Mouse (Mus musculus) E14TG2a.4 (cell line): ENCODE results near the gene S100z.

Source experiments
- H3K27me3 ChIP-seq: 2 replicates; pipeline ENCODE4 v1.6.1; 2014; ENCODE audit warnings: low read length, control low read depth; ENCODE audit not compliant: insufficient read depth
- H3K36me3 ChIP-seq: 2 replicates; pipeline ENCODE4 v1.6.1; 2014; ENCODE audit warnings: low read length, control low read depth; ENCODE audit not compliant: insufficient read depth
- H3K4me1 ChIP-seq: replicated peaks from 2 replicates; pipeline ENCODE4 v1.6.1; 2014; ENCODE audit warnings: low read depth, low read length, control low read depth
- H3K4me3 ChIP-seq: replicated peaks from 2 replicates; pipeline ENCODE4 v1.5.1; 2014; ENCODE audit warnings: mild to moderate bottlenecking, low read length
- H3K9me3 ChIP-seq: 2 replicates; pipeline ENCODE4 v1.6.1; 2014; ENCODE audit warnings: low read length, control low read depth
- CTCF ChIP-seq: conservative IDR thresholded peaks from 2 replicates; pipeline ENCODE4 v1.5.1; 2014; ENCODE audit warnings: low read length
- NANOG ChIP-seq: IDR thresholded peaks from 2 replicates; pipeline ENCODE4 v1.6.1; 2014; ENCODE audit warnings: borderline replicate concordance, low read length, mixed read lengths
- POU5F1 ChIP-seq: IDR thresholded peaks from 2 replicates; pipeline ENCODE4 v1.6.1; 2014; ENCODE audit warnings: low read length, borderline replicate concordance

The S100z gene

GRCm38 (mm10) chr13:95439569-95439968, 39.0 kb downstream of the S100z start:
- H3K36me3 ChIP-seq: no peaks in the 10 kb centered on the region
- peaks cover 25% of the 10 kb centered on the region for H3K27me3 ChIP-seq
- no peak for TF ChIP-seq NANOG
- no peak for TF ChIP-seq CTCF
- TF ChIP-seq POU5F1: no peak
- no peaks in the 10 kb centered on the region for H3K9me3 ChIP-seq
- no peak overlapping the region for H3K4me3 ChIP-seq
- peaks cover 16% of the 10 kb centered on the region for H3K4me1 ChIP-seq

GRCm38 (mm10) chr13:95431760-95432159, 46.8 kb downstream of the S100z start:
- no peaks in the 10 kb centered on the region for H3K4me1 ChIP-seq
- 0 out of 2 replicates have a peak, but pooled peaks cover 2% of the 10 kb centered on the region for H3K27me3 ChIP-seq
- H3K9me3 ChIP-seq: 0 out of 2 replicates have a peak, but pooled peaks cover 3% of the 10 kb centered on the region
- H3K4me3 ChIP-seq: no peak overlapping the region
- H3K36me3 ChIP-seq: no peaks in the 10 kb centered on the region
- TF ChIP-seq CTCF: no peak
- no peak for TF ChIP-seq NANOG
- no peak for TF ChIP-seq POU5F1

GRCm38 (mm10) chr13:95427499-95427898, 51.0 kb downstream of the S100z start:
- Histone ChIP-seq H3K4me3 (no peak overlapping the region), H3K9me3 (0 out of 2 replicates have a peak, but pooled peaks cover 3% of the 10 kb centered on the region), H3K4me1 (no peaks in the 10 kb centered on the region), H3K36me3 (no peaks in the 10 kb centered on the region), H3K27me3 (0 out of 2 replicates have a peak, but pooled peaks cover 2% of the 10 kb centered on the region)
- TF ChIP-seq NANOG (no peak), POU5F1 (no peak), CTCF (no peak)
